Mouse (Mus musculus): Measurements from ENCODE around the gene Gnat2. TPM values are rescaled to one million over a fixed set of nuclear protein-coding genes. Genes with fewer than 3 reads are reported as not detected.

The Gnat2 gene
- total and polyA plus RNA-seq, 3 experiments, result 0.11 TPM; not detected in 2

DNA sequence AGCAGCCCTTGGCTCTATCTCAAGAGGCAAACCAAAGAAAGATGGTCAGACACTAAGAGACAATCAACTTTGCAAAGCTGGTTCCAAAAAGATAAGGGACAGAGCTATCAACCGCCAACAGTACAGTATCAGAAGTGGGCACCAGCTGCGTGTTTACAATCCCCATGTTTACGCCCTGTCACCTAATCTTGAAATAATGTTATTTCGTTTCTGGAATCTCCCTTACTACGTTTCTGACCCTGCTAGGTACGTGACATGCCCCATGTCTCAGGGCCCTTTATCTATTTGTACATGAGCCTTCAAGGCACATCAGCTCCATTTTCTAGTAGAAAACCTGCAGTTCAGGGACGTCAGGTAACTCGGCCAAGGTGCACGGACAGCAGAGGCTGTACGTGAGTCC, 4.1 kb downstream of the Gnat2 start:
- WGBS, result 64% methylated on average over 10 of the region's 10 CpGs
- DNase-seq, result no peak

DNA sequence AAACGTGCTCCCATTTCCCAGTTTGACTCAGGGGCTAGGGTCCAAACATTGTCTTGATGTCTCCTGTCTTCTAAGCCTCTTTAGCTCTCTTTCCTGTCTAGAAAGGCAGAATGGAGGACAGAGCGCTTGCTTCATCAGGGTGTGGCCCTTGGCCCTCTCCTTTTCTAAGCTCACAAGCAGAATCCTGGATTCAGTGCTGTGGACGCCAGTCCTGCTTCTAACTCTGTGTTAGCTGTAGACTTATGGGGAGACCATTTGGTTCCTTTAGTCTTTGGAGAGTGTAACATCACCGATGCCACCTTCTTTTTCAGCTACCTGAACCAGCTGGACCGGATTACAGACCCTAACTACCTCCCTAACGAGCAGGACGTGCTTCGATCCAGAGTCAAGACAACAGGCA, 5.1 kb downstream of the Gnat2 start:
- Histone ChIP-seq H3K36me3 (ENCODE audit: control insufficient read depth, insufficient read depth, low read length) (no peaks in the 10 kb centered on the region), H3K27me3 (ENCODE audit: control insufficient read depth, insufficient read depth, low read length) (no peaks in the 10 kb centered on the region), H3K4me1 (ENCODE audit: control insufficient read depth, insufficient read depth, low read length) (no peaks in the 10 kb centered on the region), H3K4me3 (no peak overlapping the region), H3K79me2 (replicated peaks; ENCODE audit: control insufficient read depth, insufficient read depth, low read length) (no peaks in the 10 kb centered on the region), H3K9ac (ENCODE audit: low read depth, low read length) (no peak overlapping the region), H3K27ac (no peak overlapping the region)
- WGBS, result 83% methylated on average over 8 of the region's 8 CpGs
- TF ChIP-seq POLR2A (IDR thresholded peaks at IDR 0.05; ENCODE audit: insufficient read depth, low read depth, low read length) (no peak), EP300 (IDR thresholded peaks at IDR 0.05; ENCODE audit: insufficient read depth, low read depth, low read length) (no peak), CTCF (IDR thresholded peaks at IDR 0.05) (no peak)
- DNase-seq, result no peak
- intact Hi-C loops (cut with DNase I), result no loop called here

More for the DNA sequence above, 4.1 kb downstream of the Gnat2 start:
- Histone ChIP-seq H3K36me3 (ENCODE audit: control insufficient read depth, insufficient read depth, low read length) (no peaks in the 10 kb centered on the region), H3K27ac (no peak overlapping the region), H3K79me2 (replicated peaks; ENCODE audit: control insufficient read depth, insufficient read depth, low read length) (no peaks in the 10 kb centered on the region), H3K4me1 (ENCODE audit: control insufficient read depth, insufficient read depth, low read length) (no peaks in the 10 kb centered on the region), H3K4me3 (no peak overlapping the region), H3K27me3 (ENCODE audit: control insufficient read depth, insufficient read depth, low read length) (no peaks in the 10 kb centered on the region), H3K9ac (ENCODE audit: low read depth, low read length) (no peak overlapping the region)
- intact Hi-C loops (cut with DNase I), result no loop called here
- TF ChIP-seq EP300 (IDR thresholded peaks at IDR 0.05; ENCODE audit: insufficient read depth, low read depth, low read length) (no peak), CTCF (IDR thresholded peaks at IDR 0.05) (no peak), POLR2A (IDR thresholded peaks at IDR 0.05; ENCODE audit: insufficient read depth, low read depth, low read length) (no peak)

DNA sequence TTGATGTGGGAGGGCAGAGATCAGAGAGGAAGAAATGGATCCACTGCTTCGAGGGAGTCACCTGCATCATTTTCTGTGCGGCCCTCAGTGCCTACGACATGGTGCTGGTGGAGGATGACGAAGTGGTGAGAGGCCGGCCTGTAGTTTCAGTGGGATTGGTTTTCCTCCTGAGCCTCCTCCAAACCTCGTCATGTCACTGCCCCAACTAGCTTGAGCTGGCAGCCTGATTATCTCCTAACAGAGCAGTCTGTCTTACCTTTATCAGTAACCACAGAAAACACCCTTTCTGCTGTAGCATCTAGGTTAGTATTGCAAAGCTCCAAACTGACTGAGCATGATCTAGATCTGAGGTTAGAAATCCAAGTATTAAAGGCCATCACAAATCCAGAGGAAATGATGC, 5.7 kb downstream of the Gnat2 start:
- intact Hi-C loops (cut with DNase I), result no loop called here
- Histone ChIP-seq H3K27ac (no peak overlapping the region), H3K79me2 (replicated peaks; ENCODE audit: control insufficient read depth, insufficient read depth, low read length) (no peaks in the 10 kb centered on the region), H3K27me3 (ENCODE audit: control insufficient read depth, insufficient read depth, low read length) (no peaks in the 10 kb centered on the region), H3K4me1 (ENCODE audit: control insufficient read depth, insufficient read depth, low read length) (no peaks in the 10 kb centered on the region), H3K36me3 (ENCODE audit: control insufficient read depth, insufficient read depth, low read length) (no peaks in the 10 kb centered on the region), H3K4me3 (no peak overlapping the region), H3K9ac (ENCODE audit: low read depth, low read length) (no peak overlapping the region)
- TF ChIP-seq EP300 (IDR thresholded peaks at IDR 0.05; ENCODE audit: insufficient read depth, low read depth, low read length), result no peak
- no peak for TF ChIP-seq POLR2A (IDR thresholded peaks at IDR 0.05; ENCODE audit: insufficient read depth, low read depth, low read length)
- TF ChIP-seq CTCF (IDR thresholded peaks at IDR 0.05), result no peak
- 78% methylated on average over 6 of the region's 6 CpGs for WGBS
- no peak for DNase-seq

DNA sequence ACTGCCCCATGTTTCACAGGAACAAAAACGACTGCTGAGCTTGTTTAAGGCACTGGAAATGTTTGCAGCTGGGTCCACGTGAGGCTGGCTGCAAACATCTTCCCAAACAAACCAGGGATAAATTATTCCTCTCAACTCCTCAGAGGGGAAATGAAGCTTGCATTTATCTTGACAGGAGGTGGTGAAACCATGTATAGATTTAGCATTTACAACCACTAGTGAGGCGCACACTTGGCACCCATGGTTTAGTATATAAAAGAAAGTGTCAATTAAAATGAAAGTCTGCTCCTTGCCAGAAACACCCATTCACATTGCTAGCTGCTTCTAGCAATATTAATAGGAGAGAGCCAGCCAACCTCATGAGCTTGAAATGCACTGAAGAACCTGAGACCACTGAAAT, 9.0 kb downstream of the Gnat2 start:
- 55% methylated on average over 3 of the region's 3 CpGs for WGBS
- H3K4me3 ChIP-seq, result no peak overlapping the region
- DNase-seq, result no peak
- no peak overlapping the region for H3K27ac ChIP-seq
- TF ChIP-seq POLR2A (IDR thresholded peaks at IDR 0.05; ENCODE audit: insufficient read depth, low read depth, low read length) (no peak), CTCF (IDR thresholded peaks at IDR 0.05) (no peak), EP300 (IDR thresholded peaks at IDR 0.05; ENCODE audit: insufficient read depth, low read depth, low read length) (no peak)
- no peaks in the 10 kb centered on the region for H3K36me3 ChIP-seq (ENCODE audit: control insufficient read depth, insufficient read depth, low read length)
- H3K4me1 ChIP-seq (ENCODE audit: control insufficient read depth, insufficient read depth, low read length), result no peaks in the 10 kb centered on the region
- intact Hi-C loops (cut with DNase I), result no loop called here
- no peaks in the 10 kb centered on the region for H3K79me2 ChIP-seq (replicated peaks; ENCODE audit: control insufficient read depth, insufficient read depth, low read length)
- H3K27me3 ChIP-seq (ENCODE audit: control insufficient read depth, insufficient read depth, low read length), result no peaks in the 10 kb centered on the region
- no peak overlapping the region for H3K9ac ChIP-seq (ENCODE audit: low read depth, low read length)

DNA sequence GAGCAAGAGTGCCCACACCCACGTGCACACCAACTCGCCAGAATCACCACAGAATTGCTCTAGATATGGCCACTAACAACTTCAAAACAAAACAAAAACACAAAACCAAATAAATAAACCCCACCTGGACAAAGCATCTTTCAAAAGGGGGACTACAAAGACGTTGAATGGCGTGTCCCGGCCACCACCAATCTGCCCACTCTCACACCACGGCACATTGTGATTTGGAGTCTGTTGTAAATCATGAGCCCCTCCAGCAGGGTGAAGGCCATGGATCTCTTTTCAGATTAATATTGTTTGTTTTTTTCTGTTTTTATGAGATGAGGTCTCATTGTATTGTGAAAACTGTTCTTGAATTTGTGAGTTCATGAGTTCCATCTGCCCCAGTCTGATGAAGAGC, 9.5 kb downstream of the Gnat2 start:
- H3K79me2 ChIP-seq (replicated peaks; ENCODE audit: control insufficient read depth, insufficient read depth, low read length), result no peaks in the 10 kb centered on the region
- no peaks in the 10 kb centered on the region for H3K27me3 ChIP-seq (ENCODE audit: control insufficient read depth, insufficient read depth, low read length)
- DNase-seq, result no peak
- H3K4me3 ChIP-seq, result no peak overlapping the region
- 84% methylated on average over 6 of the region's 6 CpGs for WGBS
- no peaks in the 10 kb centered on the region for H3K36me3 ChIP-seq (ENCODE audit: control insufficient read depth, insufficient read depth, low read length)
- H3K27ac ChIP-seq, result no peak overlapping the region
- TF ChIP-seq EP300 (IDR thresholded peaks at IDR 0.05; ENCODE audit: insufficient read depth, low read depth, low read length), result no peak
- no peak for TF ChIP-seq CTCF (IDR thresholded peaks at IDR 0.05)
- TF ChIP-seq POLR2A (IDR thresholded peaks at IDR 0.05; ENCODE audit: insufficient read depth, low read depth, low read length), result no peak
- no peak overlapping the region for H3K9ac ChIP-seq (ENCODE audit: low read depth, low read length)
- intact Hi-C loops (cut with DNase I), result no loop called here
- H3K4me1 ChIP-seq (ENCODE audit: control insufficient read depth, insufficient read depth, low read length), result no peaks in the 10 kb centered on the region

DNA sequence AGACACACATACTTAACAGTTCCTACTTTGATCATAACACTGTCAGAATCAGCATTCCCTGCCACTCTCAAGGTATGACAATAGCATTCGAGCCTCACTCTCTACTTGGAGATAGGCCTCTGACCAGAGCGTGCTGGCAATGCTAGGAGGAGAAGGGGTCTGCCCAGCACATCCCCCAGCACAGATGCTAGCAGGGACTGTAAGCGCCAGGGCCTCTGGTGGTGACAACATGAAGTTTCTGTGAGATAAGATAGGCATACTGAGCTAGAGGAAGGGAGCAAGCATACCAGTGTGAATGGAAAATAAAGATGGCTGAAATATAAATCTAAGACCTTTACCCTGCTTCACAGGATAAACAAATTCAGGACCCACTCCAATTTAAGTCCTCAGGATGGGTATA, 12.7 kb downstream of the Gnat2 start:
- DNase-seq, result no peak
- no peaks in the 10 kb centered on the region for H3K27me3 ChIP-seq (ENCODE audit: control insufficient read depth, insufficient read depth, low read length)
- WGBS, result 49% methylated on average over 3 of the region's 3 CpGs
- H3K36me3 ChIP-seq (ENCODE audit: control insufficient read depth, insufficient read depth, low read length), result no peaks in the 10 kb centered on the region; the same call in 1 of the 2 replicates
- intact Hi-C loops (cut with DNase I), result no loop called here
- no peak overlapping the region for H3K27ac ChIP-seq
- H3K4me3 ChIP-seq, result no peak overlapping the region
- H3K4me1 ChIP-seq (ENCODE audit: control insufficient read depth, insufficient read depth, low read length), result no peaks in the 10 kb centered on the region
- H3K79me2 ChIP-seq (replicated peaks; ENCODE audit: control insufficient read depth, insufficient read depth, low read length), result no peaks in the 10 kb centered on the region
- TF ChIP-seq CTCF (IDR thresholded peaks at IDR 0.05), result no peak
- TF ChIP-seq EP300 (IDR thresholded peaks at IDR 0.05; ENCODE audit: insufficient read depth, low read depth, low read length), result no peak
- TF ChIP-seq POLR2A (IDR thresholded peaks at IDR 0.05; ENCODE audit: insufficient read depth, low read depth, low read length), result no peak
- no peak overlapping the region for H3K9ac ChIP-seq (ENCODE audit: low read depth, low read length)

All from heart, adult 2 months (tissue).